Mouse (Mus musculus) E14TG2a.4 (cell line): ENCODE measurements at regions not wholly inside any gene's neighbourhood (a gene's known extent, or its start where the extent isn't known, plus 50 kb on each side); places are given as distances from the start of the nearest gene placed in this dataset.

Experiments used
- CTCF ChIP-seq: conservative IDR thresholded peaks from 2 replicates; pipeline ENCODE4 v1.5.1; 2014; ENCODE audit warnings: low read length
- NANOG ChIP-seq: IDR thresholded peaks from 2 replicates; pipeline ENCODE4 v1.6.1; 2014; ENCODE audit warnings: borderline replicate concordance, low read length, mixed read lengths
- POU5F1 ChIP-seq: IDR thresholded peaks from 2 replicates; pipeline ENCODE4 v1.6.1; 2014; ENCODE audit warnings: low read length, borderline replicate concordance

DNA sequence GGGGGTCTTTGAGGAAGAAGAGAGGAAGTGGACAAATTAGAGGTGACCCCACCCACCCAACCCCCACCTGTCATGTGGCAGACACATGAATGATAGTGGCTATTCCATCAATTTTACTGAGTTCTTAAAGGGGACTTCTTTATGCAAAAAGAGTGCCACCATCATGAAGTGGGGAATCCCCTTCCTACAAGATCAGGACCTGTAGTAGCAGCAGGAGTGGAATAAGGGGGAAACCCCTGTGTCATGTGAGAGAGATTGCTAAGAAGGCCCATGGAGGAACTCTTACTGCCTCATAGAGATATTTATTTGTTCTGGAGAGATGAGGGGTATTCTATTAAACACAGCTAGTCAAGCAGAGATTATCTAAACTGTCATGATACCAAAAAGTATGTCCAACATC is 393.4 kb upstream of the Atp11b start:
- no peak for TF ChIP-seq CTCF
- TF ChIP-seq NANOG: no peak
- TF ChIP-seq POU5F1: no peak
